8 mouse cellular contexts compared by ENCODE assay signal in the genomic region with DNA sequence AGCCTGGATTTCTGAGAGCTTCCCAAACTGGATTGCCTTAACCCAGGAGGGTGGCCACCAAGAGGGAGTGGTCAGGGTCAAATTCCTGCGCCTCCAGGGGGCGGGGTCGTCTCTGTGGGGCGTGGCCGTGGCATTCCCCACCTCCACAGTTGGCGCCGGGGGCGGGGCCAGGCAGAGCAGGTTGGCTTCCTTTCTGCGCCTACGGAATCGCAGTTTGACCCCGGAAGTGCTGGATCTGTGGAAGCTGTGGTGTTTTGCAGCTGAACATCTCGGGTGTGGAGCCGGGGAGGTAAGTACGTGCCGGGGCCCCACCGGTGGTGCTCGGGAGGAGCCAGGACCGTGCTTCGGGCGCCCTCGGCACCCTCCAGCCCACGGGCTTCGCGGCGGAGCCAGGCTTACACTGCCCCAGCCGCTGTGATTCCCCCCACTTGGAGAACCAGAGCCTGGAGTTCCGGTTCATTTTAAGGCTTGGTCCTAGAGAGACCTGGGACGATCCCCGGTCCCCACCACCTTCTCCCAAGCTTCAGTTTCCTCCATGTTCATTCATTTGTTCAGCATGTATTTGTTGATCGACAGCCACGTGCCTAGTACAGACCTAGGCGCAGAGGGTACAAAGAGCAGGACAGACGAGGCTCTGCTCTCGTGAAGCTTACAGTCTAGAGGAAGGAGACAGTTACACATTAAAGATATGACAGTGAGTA. TPM values are rescaled to one million over a fixed set of nuclear protein-coding genes. Genes with fewer than 3 reads are reported as not detected.
A peak's percentile ranks its signal among the peaks of the same experiment; 100 is the strongest.
DNase-seq lines count a peak whose midpoint lies in the region; ATAC-seq lines count a peak whose summit lies in the region.

A gene (plus strand): TSS at position 214 of the 701 bp plus-strand sequence.

- ATAC-seq in common myeloid progenitor, adult 5-6 weeks (replicated peaks; ENCODE audit: low read depth, poor library complexity, severe bottlenecking) = peak; percentile 97

- peaks cover 27% of the 10 kb centered on the region for H3K36me3 ChIP-seq in megakaryocyte, embryonic 14.5 days (replicated peaks; ENCODE audit: low read length)

- peaks cover 57% of the 10 kb centered on the region for H3K4me1 ChIP-seq in megakaryocyte, embryonic 14.5 days

- H3K9me3 ChIP-seq in megakaryocyte, embryonic 14.5 days = no peaks in the 10 kb centered on the region

- H3K27me3 ChIP-seq in megakaryocyte, embryonic 14.5 days (replicated peaks) = no peaks in the 10 kb centered on the region

- H3K4me3 ChIP-seq in megakaryocyte, embryonic 14.5 days (replicated peaks) = peak within 1 kb of the TSS; percentile 96

- peak; percentile 98 for DNase-seq in ZHBTc4 (ENCODE audit: low read depth, low spot score)
- DNase-seq in gastrocnemius, adult 8-10 months (ENCODE audit: low spot score in 2 of 2) = peak; percentile 96 to 97
- peak; percentile 73 for DNase-seq in hindlimb bud, embryonic 11.5 days (ENCODE audit: extremely low spot score, low read depth, low spot score)
- DNase-seq in left cerebral cortex, adult 8-10 months (ENCODE audit: low spot score in 2 of 2) = peak; percentile 76 to 79
- peak; percentile 91 to 92 for DNase-seq in right cerebral cortex, postnatal 10 days (ENCODE audit: low spot score in 2 of 2)
- peak; percentile 99 for DNase-seq in urinary bladder, postnatal 25 days (ENCODE audit: low spot score)

RNA-seq across cellular contexts. Expression of the gene that starts here (rescaled TPM):
- 18.8 and 22.0 TPM in 2 replicates for total RNA-seq in common myeloid progenitor, adult 5-6 weeks (2017)
- 10 to 100 TPM; 15.6 to 18.7 (median 16.5) TPM for total RNA-seq in gastrocnemius, adult 8-10 months (2022)
- 10 to 100 TPM; 16.3 to 20.8 (median 18.2) TPM for total RNA-seq in left cerebral cortex, adult 8-10 months (2022)
- polyA plus RNA-seq in megakaryocyte, embryonic 14.5 days (2012; ENCODE audit: insufficient read depth, low replicate concordance) = 30.5 and 53.9 TPM in 2 replicates

Comparison
In these comparisons a context has a peak if more than half of its experiments do, and no peak if none do; other contexts are left out.
1. Peak in every context shown above with its lines: DNase-seq, ATAC-seq and H3K4me3 ChIP-seq.